Mouse (Mus musculus): ENCODE measurements at regions not wholly inside any gene's neighbourhood (a gene's known extent, or its start where the extent isn't known, plus 50 kb on each side); places are given as distances from the start of the nearest gene placed in this dataset.
"Not testable (repeated sequence)": the region's sequence is repeated elsewhere in the genome, so short reads cannot be mapped to it uniquely, and the experiment has no call there.

- DNase-seq (ENCODE audit: low spot score): no peak
These were observed 491.6 kb upstream of the Igfbp3 start for GRCm38 (mm10) chr11:7705312-7705764.

GRCm38 (mm10) chr11:7697591-7697990 lies 483.9 kb upstream of the Igfbp3 start:
- no peak for DNase-seq (ENCODE audit: low spot score)

GRCm38 (mm10) chr11:7689701-7690100 lies 476.0 kb upstream of the Igfbp3 start:
- not testable (repeated sequence) for DNase-seq (ENCODE audit: low spot score)

- DNase-seq (ENCODE audit: low spot score): no peak
These were observed 459.1 kb upstream of the Igfbp3 start for GRCm38 (mm10) chr11:7672821-7673220.

GRCm38 (mm10) chr11:7630637-7631036 lies 416.9 kb upstream of the Igfbp3 start:
- DNase-seq (ENCODE audit: low spot score): peak; percentile 3

GRCm38 (mm10) chr11:7625256-7625655 lies 411.5 kb upstream of the Igfbp3 start:
- DNase-seq (ENCODE audit: low spot score): no peak

GRCm38 (mm10) chr11:7620320-7620719 lies 406.6 kb upstream of the Igfbp3 start:
- DNase-seq (ENCODE audit: low spot score): no peak

GRCm38 (mm10) chr11:7610752-7611151 lies 397.0 kb upstream of the Igfbp3 start:
- DNase-seq (ENCODE audit: low spot score): no peak

GRCm38 (mm10) chr11:7609921-7610320 lies 396.2 kb upstream of the Igfbp3 start:
- DNase-seq (ENCODE audit: low spot score): no peak

GRCm38 (mm10) chr11:7606652-7607051 lies 392.9 kb upstream of the Igfbp3 start:
- no peak for DNase-seq (ENCODE audit: low spot score)

GRCm38 (mm10) chr11:7592010-7592409 lies 378.3 kb upstream of the Igfbp3 start:
- DNase-seq (ENCODE audit: low spot score): no peak

GRCm38 (mm10) chr11:7583296-7583695 lies 369.6 kb upstream of the Igfbp3 start:
- no peak for DNase-seq (ENCODE audit: low spot score)

GRCm38 (mm10) chr11:7568484-7568883 lies 354.8 kb upstream of the Igfbp3 start:
- DNase-seq (ENCODE audit: low spot score): no peak

GRCm38 (mm10) chr11:7562029-7562428 lies 348.3 kb upstream of the Igfbp3 start:
- DNase-seq (ENCODE audit: low spot score): no peak

- DNase-seq (ENCODE audit: low spot score): no peak
These were observed 347.7 kb upstream of the Igfbp3 start for GRCm38 (mm10) chr11:7561437-7561836.

GRCm38 (mm10) chr11:7555613-7556274 lies 342.0 kb upstream of the Igfbp3 start:
- DNase-seq (ENCODE audit: low spot score): peak; percentile 1

- no peak for DNase-seq (ENCODE audit: low spot score)
These were observed 338.4 kb upstream of the Igfbp3 start for GRCm38 (mm10) chr11:7552154-7552553.

- no peak for DNase-seq (ENCODE audit: low spot score)
These were observed 334.1 kb upstream of the Igfbp3 start for GRCm38 (mm10) chr11:7547796-7548195.

GRCm38 (mm10) chr11:7545621-7546020 lies 331.9 kb upstream of the Igfbp3 start:
- DNase-seq (ENCODE audit: low spot score): no peak

GRCm38 (mm10) chr11:7534590-7534989 lies 320.9 kb upstream of the Igfbp3 start:
- no peak for DNase-seq (ENCODE audit: low spot score)

- no peak for DNase-seq (ENCODE audit: low spot score)
These were observed 319.6 kb upstream of the Igfbp3 start for GRCm38 (mm10) chr11:7533327-7533726.

GRCm38 (mm10) chr11:7531847-7532246 lies 318.1 kb upstream of the Igfbp3 start:
- no peak for DNase-seq (ENCODE audit: low spot score)

- no peak for DNase-seq (ENCODE audit: low spot score)
These were observed 316.9 kb upstream of the Igfbp3 start for GRCm38 (mm10) chr11:7530482-7531148.

- DNase-seq (ENCODE audit: low spot score): no peak
These were observed 305.8 kb upstream of the Igfbp3 start for GRCm38 (mm10) chr11:7519556-7519955.
